Mouse (Mus musculus) right cerebral cortex, postnatal 4 days (tissue): ENCODE results near the gene Alg1.
"Not testable (repeated sequence)": the region's sequence is repeated elsewhere in the genome, so short reads cannot be mapped to it uniquely, and the experiment has no call there.

ENCODE experiments used
- DNase-seq: peaks from one replicate; pipeline ENCODE4 v3.0.0-alpha.2; 2022

The Alg1 gene

DNA sequence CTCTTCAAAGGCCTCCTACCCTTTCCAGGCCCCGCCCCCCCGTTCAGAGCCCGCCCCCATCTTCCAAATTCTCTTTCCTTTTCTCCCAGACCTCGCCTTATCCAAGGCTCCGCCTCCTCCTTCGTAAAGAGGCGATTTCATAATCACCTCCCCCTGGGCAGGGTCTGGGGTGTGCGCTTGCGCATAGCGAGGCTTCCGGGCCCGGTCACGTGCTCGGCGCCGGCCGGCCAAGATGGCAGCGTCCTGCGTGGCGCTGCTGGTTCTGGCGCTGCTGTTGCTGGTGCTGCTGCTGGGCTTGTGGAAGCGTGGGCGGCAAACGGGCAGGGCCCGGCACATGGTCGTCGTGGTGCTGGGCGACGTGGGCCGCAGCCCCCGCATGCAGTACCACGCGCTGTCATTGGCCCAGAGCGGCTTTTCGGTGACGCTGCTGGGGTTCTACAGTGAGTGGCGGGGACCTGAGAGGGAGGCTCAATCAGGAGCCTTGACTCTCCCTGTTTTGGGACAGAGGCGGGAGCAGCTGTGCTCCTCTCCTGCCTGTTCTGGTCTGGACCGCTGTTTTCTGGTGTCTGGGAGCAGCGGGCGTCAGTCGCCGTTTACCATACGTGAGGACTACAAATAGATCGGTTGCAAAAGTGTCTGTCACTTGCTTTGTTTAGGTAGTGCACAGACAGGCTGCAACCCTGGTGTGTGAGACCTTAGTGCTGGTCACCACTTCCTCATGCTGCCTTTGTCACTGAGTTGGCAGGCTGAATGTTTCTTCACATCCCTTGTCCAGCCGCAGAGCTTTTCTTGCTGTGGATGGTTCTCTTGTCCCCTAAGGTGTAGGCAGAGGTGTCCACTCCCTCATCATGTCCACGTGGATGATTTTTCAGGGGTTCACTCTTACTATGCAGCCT is at the start of gene Alg1:
Gene Alg1, plus strand, starts transcription at position 204 of the 896 bp plus-strand sequence.
- peak; percentile 94 for DNase-seq

DNA sequence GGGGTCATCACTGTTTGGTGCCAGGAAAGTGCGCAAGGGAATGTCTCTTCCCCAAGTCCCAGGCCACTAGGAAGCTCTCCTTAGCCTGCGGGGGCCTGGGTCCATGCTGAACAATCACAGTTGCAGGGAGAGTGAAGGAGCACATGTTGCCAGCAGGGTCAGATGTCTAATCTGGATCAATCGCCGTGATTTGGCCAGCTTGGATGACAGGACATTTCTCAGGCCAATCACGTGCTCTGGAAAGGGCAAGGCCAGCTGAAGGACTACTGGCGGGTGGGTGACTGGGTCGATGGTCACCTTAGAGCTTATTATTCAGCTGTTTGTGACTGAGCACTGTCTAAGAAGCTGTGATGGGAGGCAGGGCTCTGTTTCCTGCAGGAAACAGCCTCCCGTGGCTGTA is 49.3 kb upstream of the Alg1 start:
- no peak for DNase-seq

DNA sequence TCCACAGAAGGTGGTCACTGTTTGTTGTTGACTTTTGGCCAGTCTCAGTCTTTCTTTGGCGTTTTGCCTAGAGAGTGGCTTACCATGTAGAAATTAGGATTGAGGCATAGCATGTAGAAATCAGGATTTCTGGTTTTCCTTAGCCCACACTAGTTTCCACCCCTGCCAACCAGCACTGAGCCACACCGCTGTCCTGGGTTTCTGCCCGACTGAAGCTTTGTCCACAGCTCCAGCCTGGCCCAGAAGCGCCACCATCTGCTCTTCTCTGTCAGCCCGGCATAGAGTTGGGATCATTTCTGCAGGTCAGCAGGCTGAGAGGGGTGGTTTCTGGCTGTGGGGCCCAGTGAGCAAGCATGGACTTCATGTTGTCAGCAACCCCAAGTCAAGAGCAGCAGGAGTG is 48.5 kb upstream of the Alg1 start:
- DNase-seq = no peak

DNA sequence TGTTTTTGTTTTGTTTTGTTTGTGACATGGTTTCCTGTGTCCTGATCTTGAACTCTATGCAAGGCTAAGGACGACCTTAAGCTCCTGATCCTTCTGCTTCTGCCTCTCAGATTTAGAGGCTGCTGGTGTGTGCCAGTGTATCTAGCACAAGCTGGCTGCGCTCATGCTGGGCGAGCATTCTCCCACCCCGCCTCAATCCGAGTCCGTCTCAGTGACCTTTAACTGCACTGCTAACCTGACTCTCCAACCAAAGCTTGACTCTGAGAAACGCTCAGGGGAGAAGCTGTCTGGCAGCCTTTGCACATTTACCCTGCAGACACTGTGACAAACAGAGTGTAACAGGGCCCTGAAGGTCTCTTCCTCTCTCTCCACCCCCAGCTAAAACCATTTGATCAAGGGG is 47.7 kb upstream of the Alg1 start:
- no peak for DNase-seq

DNA sequence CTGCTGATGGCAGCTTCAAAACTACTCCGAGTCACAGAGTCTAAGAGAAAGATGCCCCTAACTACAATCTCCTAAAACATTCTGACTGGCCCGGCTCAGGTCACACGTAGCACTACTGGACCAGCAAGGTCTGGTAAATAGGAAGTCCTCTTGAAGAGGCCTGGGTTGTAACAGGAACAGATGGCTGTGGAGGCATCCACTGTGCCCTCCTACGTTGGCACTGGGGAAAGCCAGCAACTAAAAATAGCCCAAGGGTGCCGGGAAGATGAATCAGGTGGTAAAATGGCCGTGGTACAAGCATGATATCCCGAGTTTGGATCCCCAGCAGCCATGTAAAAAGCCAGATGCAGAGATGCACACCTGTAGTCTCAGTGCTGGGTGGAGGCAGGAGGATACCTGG is 47.2 kb upstream of the Alg1 start:
- no peak for DNase-seq

DNA sequence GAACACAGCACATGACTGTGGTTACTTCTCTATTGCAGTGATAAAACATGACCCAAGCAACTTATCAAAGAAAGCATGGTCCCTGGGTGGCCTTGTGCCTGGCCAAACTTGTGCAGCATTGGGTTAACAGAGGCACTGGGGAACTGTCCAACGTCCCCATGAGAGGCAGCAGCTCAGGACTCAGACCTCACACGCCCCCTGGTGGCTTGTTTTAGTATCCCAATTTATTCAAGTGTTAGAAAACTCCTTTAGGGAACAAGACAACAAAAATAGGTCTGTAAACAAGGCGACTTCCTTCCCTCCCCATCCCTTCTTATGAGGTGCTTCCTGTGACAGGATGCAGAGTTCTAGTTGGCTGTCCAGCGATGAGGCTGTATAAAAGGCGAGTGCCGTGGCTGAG is 38.3 kb upstream of the Alg1 start:
- peak; percentile 55 for DNase-seq

DNA sequence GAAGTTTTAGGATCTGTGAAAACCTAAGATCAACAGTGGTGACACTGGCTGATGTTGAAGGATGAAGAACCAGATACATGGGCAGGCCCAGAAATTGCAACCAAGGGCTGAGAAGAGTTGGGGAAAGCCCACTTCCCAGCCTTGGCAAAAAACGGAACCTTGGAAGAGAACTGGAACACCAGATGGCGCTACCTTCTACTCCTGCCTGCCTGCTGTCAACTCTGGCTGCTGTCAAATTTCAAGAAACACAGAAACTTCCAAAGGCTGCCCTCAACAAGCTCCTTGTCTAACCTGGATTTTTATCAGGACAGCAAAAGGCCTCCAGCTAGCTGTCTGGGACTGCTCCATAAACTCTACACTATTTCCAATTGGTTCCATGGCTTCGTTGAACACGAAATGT is 30.7 kb upstream of the Alg1 start:
- peak; percentile 39 for DNase-seq

DNA sequence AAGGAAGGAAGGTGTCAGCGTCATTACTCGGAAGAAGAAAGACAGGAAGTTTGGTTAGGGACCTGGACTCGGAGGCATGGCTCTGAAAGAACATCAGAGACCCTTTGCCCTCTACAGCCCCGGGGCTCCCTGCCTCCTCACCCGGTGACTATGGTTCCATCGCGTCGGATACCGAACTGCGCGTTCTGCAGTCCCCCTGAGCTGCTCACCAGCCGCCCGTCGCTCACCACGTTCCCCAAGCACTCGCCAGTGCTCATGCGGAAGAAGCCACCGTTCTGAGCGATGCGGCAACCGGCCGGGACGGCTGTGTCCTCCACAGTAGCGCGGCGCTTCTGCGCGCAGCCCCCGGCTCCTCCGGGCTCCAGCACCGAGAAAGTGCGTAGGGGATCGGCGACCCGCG is 30.2 kb upstream of the Alg1 start:
- DNase-seq = peak; percentile 26

DNA sequence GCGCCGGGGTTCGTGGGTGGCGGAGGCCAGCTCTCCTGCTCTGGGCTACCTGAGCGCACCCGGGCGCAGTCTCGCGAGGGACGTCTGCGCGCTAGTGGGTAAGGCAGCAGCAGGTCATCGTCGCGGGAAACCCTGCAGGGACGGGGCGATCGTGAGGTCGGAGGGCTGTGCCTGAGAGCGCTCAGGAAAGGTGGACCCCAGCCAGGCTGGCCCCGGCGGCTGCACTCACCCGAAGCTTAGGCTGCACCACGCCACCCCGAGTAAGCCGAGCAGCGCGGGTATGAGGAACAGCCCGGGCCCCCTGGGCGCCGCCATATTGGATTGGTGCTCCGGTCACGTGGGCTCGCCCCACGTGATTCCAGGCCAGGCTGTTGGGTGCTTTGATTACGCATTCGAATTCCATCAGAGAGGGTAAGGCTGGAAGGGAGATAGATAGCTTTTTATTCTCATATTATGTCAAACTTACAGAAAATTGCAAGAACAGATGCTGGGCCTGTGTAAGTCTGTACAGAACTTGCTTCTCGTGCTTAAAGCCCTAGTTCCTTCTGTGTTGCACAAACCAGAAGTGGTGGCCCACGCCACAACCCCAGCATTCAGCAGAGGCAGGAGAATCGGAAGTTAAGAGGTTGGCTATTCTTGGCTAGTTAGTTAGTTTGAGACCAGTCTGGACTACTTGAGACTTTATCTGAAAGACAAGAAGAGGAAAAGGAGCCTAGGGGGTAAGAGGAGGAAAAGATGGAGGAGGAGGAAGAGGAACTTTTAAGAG is 29.6 kb upstream of the Alg1 start, which contains the start of gene Nagpa:
Gene Nagpa, minus strand, starts transcription at position 345 of the 766 bp plus-strand sequence.
- DNase-seq = peak; percentile 84

DNA sequence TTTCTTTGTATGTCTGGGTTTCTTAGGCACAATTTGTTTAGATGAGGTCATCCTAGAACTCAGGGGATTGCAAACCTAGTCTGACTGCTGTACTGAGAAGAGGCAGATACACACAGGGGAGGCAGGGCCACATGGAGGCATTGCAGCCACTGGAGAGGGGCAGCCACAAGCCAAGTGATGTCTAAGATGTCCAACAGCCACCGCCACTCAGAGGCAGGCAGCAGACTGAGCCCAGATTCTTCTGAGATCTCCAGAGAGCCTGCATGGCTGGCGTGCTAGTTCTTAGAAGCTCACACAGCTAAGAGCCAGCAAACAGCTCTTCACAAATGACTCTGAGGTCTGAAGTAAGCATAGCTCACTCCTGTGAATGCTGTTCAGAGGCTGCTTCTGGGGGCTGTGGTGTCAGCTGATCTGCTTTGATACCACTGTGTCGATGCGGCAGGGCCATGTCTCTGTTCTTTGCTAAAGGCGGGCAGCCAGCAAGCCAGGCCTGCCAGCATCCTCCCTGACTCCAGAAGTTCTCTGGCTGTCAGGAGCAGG is 27.9 kb upstream of the Alg1 start:
- no peak for DNase-seq

DNA sequence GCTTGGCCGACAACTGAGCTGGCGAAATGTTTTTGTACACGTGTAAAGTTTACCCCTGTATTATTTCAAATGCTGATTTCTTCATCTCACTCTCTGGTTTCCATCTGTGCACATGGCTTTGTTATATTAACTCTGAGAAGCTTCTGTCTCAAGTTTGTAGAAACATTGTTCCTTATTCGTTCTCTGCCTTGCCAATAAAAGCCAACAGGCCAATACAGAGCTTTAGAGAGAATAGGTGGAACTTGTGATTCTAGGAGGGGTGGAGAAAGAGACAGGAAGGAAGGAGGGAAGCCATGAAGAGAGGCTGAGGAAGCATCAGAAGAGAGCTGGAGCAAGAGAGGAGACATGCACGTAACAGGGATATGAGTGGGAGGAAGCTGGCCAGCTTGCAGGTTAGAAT is 27.4 kb upstream of the Alg1 start:
- DNase-seq = no peak

DNA sequence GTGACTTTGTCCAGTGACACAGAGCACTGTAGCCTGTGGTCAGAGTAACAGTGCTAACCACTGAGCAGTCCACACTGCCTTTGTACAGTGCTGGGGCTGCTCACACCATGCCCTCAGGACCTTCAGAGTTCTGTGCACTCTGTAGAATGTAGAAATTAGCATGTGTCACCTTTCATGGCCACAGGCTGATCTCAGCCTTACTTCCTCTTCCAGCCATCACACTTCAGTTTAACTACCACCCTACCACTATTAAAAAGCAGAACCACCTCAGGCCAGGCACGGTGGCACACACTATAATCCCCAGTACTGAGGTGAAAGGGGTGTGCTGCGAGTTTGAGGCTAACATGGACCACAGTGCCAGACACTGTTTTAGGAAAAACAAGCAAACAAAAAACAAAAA is 23.1 kb upstream of the Alg1 start:
- DNase-seq = no peak

DNA sequence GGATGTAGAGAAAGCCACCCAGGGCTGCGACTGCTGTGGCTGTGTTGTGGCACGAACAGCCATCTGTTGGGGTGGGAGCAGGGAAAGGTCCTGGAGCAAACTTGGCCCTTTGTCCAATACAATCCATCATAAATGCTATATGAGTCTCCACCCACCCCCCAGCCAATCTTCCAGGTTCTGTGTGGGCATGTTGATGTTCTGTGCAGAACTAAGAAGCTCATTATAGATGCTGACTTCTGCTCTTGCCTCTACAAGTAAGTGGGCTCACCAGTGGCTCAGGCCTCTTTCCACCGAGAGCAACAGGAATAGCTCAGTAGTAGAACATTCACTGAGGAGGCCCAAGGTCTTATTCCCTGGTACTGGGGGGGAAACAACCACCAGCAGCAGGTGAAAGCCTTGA is 21.3 kb upstream of the Alg1 start:
- DNase-seq = no peak

DNA sequence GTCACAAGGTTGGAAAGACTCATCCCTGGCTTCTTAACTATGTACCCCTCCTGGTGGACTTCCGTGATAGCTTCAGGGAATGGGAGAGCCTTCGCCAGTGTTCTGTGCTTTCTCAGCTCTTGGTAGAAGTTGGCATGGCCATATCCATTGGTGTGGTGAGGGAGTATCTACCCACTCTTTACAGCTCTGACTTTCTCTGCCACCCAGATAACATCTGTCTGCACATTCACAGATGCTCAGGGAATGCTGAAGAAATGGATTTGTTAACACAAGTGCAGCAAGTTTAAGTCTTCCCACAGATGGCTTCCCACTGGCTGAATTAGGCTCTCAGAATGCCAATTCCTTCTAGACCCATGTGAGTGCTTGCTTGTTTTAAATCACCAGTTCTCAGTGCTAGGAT is 19.3 kb upstream of the Alg1 start:
- DNase-seq = no peak

DNA sequence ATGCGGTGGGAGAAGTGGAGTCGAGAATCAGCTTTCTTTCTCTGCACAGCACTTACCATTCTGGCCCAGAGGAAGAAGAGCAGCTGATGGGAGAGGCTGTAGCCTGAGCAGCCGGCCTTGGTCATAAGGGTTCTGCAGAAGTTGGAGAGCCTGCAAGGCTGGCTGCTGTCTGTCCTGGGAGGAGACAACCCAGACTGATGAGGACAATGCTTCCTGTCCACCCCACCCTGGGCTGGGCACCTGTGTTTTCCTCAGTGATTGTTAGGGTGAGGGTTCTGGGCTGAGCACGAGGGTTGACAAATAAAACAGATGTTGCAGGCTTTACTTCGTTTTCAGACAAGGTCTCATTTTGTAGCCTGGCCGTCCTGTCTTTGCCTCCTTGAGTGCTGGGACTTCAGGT is 16.7 kb upstream of the Alg1 start:
- DNase-seq = no peak

DNA sequence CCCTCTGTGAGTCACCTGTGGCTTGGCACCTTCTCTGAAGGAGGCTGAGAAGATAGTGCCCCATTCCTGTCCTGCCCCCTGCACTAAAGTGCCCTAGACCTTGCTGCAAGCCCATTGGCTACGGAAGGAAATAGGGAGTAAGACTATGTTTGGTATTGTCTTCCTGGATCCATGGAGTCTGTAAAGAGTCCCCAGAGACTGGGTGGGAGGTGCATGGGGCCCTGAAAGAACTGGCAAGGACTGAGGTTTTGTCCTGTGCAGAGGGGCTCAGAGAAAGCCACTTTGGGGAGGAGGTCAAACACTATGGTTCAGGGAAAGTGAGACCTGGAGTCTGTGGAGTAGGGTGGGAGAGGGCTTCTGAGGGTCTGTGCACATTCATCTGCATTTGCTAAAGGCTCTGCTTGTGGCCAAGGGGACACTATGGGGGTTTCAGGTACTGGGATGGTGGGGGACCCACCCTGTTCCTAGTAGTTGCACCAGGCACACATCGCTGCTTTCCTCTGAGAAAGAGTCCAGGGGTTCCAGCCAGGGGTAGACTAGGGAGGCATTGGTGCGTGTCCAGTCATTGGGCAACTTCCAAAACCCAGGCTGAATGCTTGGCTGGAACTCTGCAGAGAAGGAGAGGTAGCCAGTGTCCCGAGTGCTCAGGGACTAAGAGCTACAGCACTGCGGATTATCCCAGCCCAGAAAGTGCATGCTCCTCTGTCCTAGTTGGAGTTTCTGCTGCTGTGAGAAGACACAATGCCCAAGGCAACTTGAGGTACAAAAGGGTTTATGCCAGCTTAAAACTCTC is 15.9 kb upstream of the Alg1 start:
- no peak for DNase-seq

DNA sequence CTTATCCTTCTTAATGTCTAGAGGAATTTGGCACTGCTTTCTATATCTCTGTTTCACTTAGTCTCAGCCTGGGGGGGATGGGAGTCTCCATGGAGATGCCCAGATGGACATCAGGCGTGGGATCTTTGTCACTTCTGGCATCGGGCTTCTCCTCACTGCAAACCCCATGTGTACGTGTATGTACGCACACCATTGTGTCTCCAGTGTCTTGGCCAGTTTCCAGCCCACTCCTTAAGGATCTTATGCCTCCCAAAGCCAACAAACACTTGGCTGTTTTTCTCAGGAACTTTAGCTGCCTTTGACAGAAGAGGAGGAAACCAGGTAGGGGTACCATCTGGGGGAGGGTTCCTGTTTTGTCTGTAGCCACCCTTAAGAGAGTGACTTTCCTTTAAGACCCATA is 12.0 kb upstream of the Alg1 start:
- no peak for DNase-seq

DNA sequence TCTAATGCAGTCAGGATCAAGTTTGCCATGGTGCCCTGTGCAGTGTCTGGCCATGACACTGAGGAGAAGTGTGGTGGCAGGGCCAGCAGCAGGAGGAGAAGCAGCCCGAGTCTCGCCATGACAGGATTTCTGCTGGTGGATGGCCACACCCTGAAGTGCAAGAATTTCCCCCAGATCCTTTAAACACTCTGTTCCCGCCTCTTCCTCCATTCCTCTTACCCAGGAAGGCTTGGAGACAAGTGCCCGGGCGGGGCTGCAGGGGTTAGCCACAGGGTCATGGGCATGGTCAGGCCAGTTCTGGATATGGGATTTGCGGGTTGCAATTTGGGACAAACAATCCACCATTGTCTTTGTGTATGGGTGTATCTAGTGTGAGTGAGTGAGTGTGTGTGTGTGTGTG is 11.3 kb upstream of the Alg1 start, which contains the start of gene AU021092:
Gene AU021092, minus strand, starts transcription at position 160 of the 400 bp plus-strand sequence.
- DNase-seq = no peak

DNA sequence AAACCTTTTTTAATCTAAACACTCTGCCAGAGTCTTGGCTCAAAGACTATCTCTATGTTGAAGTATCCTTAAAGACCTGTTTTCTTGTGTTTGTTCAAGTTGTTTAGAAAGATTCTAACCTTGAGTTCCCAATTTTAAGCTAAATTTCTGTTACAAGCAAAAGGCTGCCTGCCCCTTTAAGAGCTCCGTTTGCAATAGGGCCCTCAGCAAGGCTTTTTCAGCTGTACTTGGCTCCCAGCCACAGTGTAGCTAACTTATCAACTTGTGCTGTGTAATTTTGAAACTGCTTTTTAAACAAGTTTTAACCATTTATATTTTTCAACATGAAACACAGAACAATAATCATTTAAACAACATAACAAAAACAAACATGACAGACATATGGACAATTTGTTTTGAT is 6.9 kb upstream of the Alg1 start:
- DNase-seq = not testable (repeated sequence)

DNA sequence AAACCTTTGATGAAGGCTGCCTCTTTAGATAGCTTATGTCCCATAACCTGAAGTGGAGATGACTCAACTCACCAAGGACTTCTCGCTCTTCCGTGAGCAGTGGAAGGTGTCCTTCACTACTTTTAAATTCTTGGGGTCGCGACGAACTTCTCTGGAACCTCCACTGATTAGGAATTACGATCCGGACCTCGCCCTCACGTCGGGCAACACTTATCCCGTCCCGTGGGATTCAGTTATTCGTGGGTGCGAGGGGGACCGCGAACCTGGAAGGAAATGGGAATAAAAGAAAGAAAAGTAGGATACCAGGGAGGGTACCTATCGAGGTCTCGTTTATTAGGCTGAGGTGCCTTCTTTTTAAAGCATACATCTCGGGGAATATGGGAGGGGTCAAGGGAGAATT is 5.9 kb upstream of the Alg1 start:
- not testable (repeated sequence) for DNase-seq

DNA sequence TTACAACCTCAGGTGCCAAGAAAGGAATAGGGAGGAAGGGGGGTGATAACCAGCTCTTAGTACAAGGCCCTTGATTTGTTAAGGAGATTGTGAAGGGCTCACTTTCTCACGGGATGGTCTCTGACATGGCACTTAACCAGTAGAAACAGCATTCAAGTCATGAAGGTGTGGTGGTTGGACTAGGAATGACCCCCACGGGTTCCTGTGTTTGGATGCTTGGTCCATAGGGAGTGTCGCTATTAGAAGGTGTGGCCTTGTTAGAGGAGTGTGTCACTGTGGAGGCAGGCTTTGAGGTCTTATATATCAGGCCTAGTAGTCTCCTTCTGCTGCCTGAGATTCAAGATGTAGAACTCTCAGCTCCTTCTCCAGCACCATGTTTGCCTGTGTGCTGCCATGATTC is 5.3 kb upstream of the Alg1 start:
- not testable (repeated sequence) for DNase-seq

DNA sequence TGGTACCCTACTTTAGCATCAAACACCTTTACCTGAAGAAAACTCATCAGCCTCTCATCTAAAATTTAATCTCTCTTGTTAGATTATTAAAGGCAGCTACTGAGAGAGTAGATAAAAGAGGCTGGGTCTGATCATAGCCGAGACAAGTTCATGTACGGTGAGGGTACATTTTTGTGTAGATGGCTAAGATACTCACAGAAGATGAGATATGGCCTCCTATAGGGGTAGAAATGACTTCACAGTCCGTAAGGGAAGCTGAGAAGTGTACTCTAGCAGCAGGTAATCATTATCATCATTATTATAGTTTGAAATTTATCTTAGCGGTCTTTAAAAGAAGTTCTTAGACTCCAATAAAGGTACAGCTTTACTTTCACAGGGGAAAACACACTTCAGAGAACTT is 439 bp upstream of the Alg1 start:
- DNase-seq = no peak

DNA sequence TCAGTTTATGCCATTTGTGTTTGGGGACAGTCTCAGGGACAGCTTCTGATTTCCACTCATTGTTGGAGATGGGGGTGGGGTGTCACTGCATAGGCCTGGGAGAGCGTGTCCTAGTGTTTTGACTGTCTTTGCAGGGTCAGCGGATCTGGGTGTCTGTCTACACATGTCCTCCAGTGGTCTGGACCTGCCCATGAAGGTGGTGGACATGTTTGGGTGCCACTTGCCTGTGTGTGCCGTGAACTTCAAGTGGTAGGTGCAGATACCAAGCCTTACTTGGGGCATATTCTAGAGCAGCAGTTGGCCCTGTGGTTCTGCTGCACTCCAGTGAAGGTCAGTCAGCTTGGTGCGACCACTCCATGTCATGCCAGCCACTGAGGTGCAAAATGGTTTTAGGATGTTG is 8.9 kb downstream of the Alg1 start:
- DNase-seq = no peak
